Mouse (Mus musculus): Measurements from ENCODE around the gene Tectb. TPM values are rescaled to one million over a fixed set of nuclear protein-coding genes. Genes with fewer than 3 reads are reported as not detected.

Tectb gene
- polyA plus RNA-seq, 2 experiments, result not detected

- no peak for TF ChIP-seq POLR2A (IDR thresholded peaks at IDR 0.05; ENCODE audit: borderline replicate concordance, extremely low read depth, insufficient read depth, insufficient read length)
- no peaks in the 10 kb centered on the region for H3K36me3 ChIP-seq (ENCODE audit: control insufficient read depth, insufficient read depth, low read length)
- no peak overlapping the region for H3K4me3 ChIP-seq (replicated peaks; ENCODE audit: low read length)
- DNase-seq (ENCODE audit: low spot score) (no peak), ATAC-seq (ENCODE audit: low FRiP score, low read depth) (no peak)
- no peak overlapping the region for H3K4me2 ChIP-seq (replicated peaks; ENCODE audit: low read depth, low read length, severe bottlenecking)
- WGBS, result 50% methylated on average over 9 of the region's 9 CpGs
- no peak overlapping the region for H3K27ac ChIP-seq (replicated peaks; ENCODE audit: low read depth, low read length)
- H3K9me3 ChIP-seq (ENCODE audit: control insufficient read depth, low read length), result no peaks in the 10 kb centered on the region
- H3K27me3 ChIP-seq (ENCODE audit: control insufficient read depth, insufficient read depth, low read length), result no peaks in the 10 kb centered on the region
- peaks cover 5% of the 10 kb centered on the region for H3K4me1 ChIP-seq (ENCODE audit: control insufficient read depth, insufficient read depth, low read length)
- H3K9ac ChIP-seq (ENCODE audit: low read depth, low read length, severe bottlenecking), result no peak overlapping the region
These were observed 36.8 kb downstream of the Tectb start for GRCm38 (mm10) chr19:55217365-55217764.

GRCm38 (mm10) chr19:55218192-55218739, 37.7 kb downstream of the Tectb start:
- whole genome bisulfite sequencing, result 2% methylated on average over 20 of the region's 20 CpGs

GRCm38 (mm10) chr19:55218741-55219221, 38.2 kb downstream of the Tectb start:
- peak; percentile 20; the same call in 1 of the 2 replicates for ATAC-seq (ENCODE audit: low FRiP score, low read depth)
- no peaks in the 10 kb centered on the region for H3K36me3 ChIP-seq (ENCODE audit: control insufficient read depth, insufficient read depth, low read length)
- H3K4me1 ChIP-seq (ENCODE audit: control insufficient read depth, insufficient read depth, low read length), result peaks cover 5% of the 10 kb centered on the region
- peak overlapping the region; percentile 36 for H3K4me3 ChIP-seq (replicated peaks; ENCODE audit: low read length)
- no peak overlapping the region for H3K27ac ChIP-seq (replicated peaks; ENCODE audit: low read depth, low read length)
- no peak for TF ChIP-seq POLR2A (IDR thresholded peaks at IDR 0.05; ENCODE audit: borderline replicate concordance, extremely low read depth, insufficient read depth, insufficient read length)
- no peaks in the 10 kb centered on the region for H3K27me3 ChIP-seq (ENCODE audit: control insufficient read depth, insufficient read depth, low read length)
- H3K9me3 ChIP-seq (ENCODE audit: control insufficient read depth, low read length), result no peaks in the 10 kb centered on the region
- H3K9ac ChIP-seq (ENCODE audit: low read depth, low read length, severe bottlenecking), result peak overlapping the region; percentile 52
- peak overlapping the region; percentile 58 for H3K4me2 ChIP-seq (replicated peaks; ENCODE audit: low read depth, low read length, severe bottlenecking)
- WGBS, result 25% methylated on average over 12 of the region's 12 CpGs
- no peak for DNase-seq (ENCODE audit: low spot score)

More at GRCm38 (mm10) chr19:55218192-55218739, 37.7 kb downstream of the Tectb start:
- peak overlapping the region; percentile 52 for H3K9ac ChIP-seq (ENCODE audit: low read depth, low read length, severe bottlenecking)
- H3K4me2 ChIP-seq (replicated peaks; ENCODE audit: low read depth, low read length, severe bottlenecking), result peak overlapping the region; percentile 58
- no peak overlapping the region for H3K27ac ChIP-seq (replicated peaks; ENCODE audit: low read depth, low read length)
- H3K4me1 ChIP-seq (ENCODE audit: control insufficient read depth, insufficient read depth, low read length), result peaks cover 5% of the 10 kb centered on the region
- H3K27me3 ChIP-seq (ENCODE audit: control insufficient read depth, insufficient read depth, low read length), result no peaks in the 10 kb centered on the region
- no peaks in the 10 kb centered on the region for H3K9me3 ChIP-seq (ENCODE audit: control insufficient read depth, low read length)
- DNase-seq (ENCODE audit: low spot score) (peak; percentile 86), ATAC-seq (ENCODE audit: low FRiP score, low read depth) (peak; percentile 79)
- no peak for TF ChIP-seq POLR2A (IDR thresholded peaks at IDR 0.05; ENCODE audit: borderline replicate concordance, extremely low read depth, insufficient read depth, insufficient read length)
- no peaks in the 10 kb centered on the region for H3K36me3 ChIP-seq (ENCODE audit: control insufficient read depth, insufficient read depth, low read length)
- H3K4me3 ChIP-seq (replicated peaks; ENCODE audit: low read length), result peak overlapping the region; percentile 36

DNA sequence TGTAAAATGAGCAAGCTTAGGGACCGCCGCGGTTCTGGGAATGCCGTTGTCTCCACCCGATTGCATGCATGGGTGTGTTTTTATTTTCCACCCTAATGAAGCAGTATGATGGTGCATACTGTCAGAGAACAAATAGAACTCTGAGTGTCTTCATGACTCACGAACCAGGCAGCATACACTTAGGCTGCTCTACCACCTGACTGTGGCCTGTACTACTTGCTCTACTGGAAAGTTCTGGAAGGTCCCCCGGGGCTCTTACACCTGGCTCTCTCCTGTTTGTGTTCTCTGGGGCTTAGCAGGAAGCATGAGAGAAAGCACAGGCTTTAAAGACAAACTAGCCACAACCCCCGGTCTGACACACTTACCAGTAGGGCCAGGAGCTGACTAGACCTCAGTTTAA, 38.8 kb downstream of the Tectb start:
- no peak overlapping the region for H3K27ac ChIP-seq (replicated peaks; ENCODE audit: low read depth, low read length)
- no peak for TF ChIP-seq POLR2A (IDR thresholded peaks at IDR 0.05; ENCODE audit: borderline replicate concordance, extremely low read depth, insufficient read depth, insufficient read length)
- no peaks in the 10 kb centered on the region for H3K9me3 ChIP-seq (ENCODE audit: control insufficient read depth, low read length)
- DNase-seq (ENCODE audit: low spot score) (peak; percentile 38), ATAC-seq (ENCODE audit: low FRiP score, low read depth) (no peak)
- H3K9ac ChIP-seq (ENCODE audit: low read depth, low read length, severe bottlenecking), result no peak overlapping the region
- H3K4me2 ChIP-seq (replicated peaks; ENCODE audit: low read depth, low read length, severe bottlenecking), result no peak overlapping the region
- no peak overlapping the region for H3K4me3 ChIP-seq (replicated peaks; ENCODE audit: low read length)
- no peaks in the 10 kb centered on the region for H3K36me3 ChIP-seq (ENCODE audit: control insufficient read depth, insufficient read depth, low read length)
- H3K4me1 ChIP-seq (ENCODE audit: control insufficient read depth, insufficient read depth, low read length), result peaks cover 3% of the 10 kb centered on the region
- H3K27me3 ChIP-seq (ENCODE audit: control insufficient read depth, insufficient read depth, low read length), result no peaks in the 10 kb centered on the region
- WGBS, result 65% methylated on average over 8 of the region's 8 CpGs

- Histone ChIP-seq H3K4me1 (ENCODE audit: control insufficient read depth, insufficient read depth, low read length) (peaks cover 2% of the 10 kb centered on the region; the same call in 1 of the 2 replicates), H3K4me2 (replicated peaks; ENCODE audit: low read depth, low read length, severe bottlenecking) (no peak overlapping the region), H3K9ac (ENCODE audit: low read depth, low read length, severe bottlenecking) (no peak overlapping the region), H3K9me3 (ENCODE audit: control insufficient read depth, low read length) (no peaks in the 10 kb centered on the region), H3K27ac (replicated peaks; ENCODE audit: low read depth, low read length) (no peak overlapping the region), H3K4me3 (replicated peaks; ENCODE audit: low read length) (no peak overlapping the region), H3K27me3 (ENCODE audit: control insufficient read depth, insufficient read depth, low read length) (no peaks in the 10 kb centered on the region), H3K36me3 (ENCODE audit: control insufficient read depth, insufficient read depth, low read length) (no peaks in the 10 kb centered on the region)
- TF ChIP-seq POLR2A (IDR thresholded peaks at IDR 0.05; ENCODE audit: borderline replicate concordance, extremely low read depth, insufficient read depth, insufficient read length), result no peak
- no peak for DNase-seq (ENCODE audit: low spot score)
- no peak for ATAC-seq (ENCODE audit: low FRiP score, low read depth)
- 86% methylated on average over 6 of the region's 6 CpGs for WGBS
These were observed 40.7 kb downstream of the Tectb start for GRCm38 (mm10) chr19:55221208-55221607.
